Mouse (Mus musculus) embryonic facial prominence, embryonic 13.5 days (tissue): ENCODE data around the gene Rnf2. TPM values are rescaled to one million over a fixed set of nuclear protein-coding genes. Genes with fewer than 3 reads are reported as not detected.

Source experiments
- ATAC-seq: fragments of 200-750 bp; cut with Nextera tagmentation; 2 replicates; pipeline ENCODE4 v1.8.0; 2017; ENCODE audit warnings: low read depth; ENCODE audit not compliant: insufficient number of reproducible peaks, insufficient read depth, low FRiP score, low TSS enrichment
- H3K27ac ChIP-seq: fragments of 300-500 bp; sonication (generic); 2 replicates; pipeline ENCODE4 v1.5.1; 2015; ENCODE audit warnings: moderate library complexity, mild to moderate bottlenecking, inconsistent platforms
- H3K27me3 ChIP-seq: fragments of 300-500 bp; sonication (generic); 2 replicates; pipeline ENCODE4 v1.6.1; 2015; ENCODE audit warnings: mild to moderate bottlenecking, inconsistent platforms
- H3K36me3 ChIP-seq: fragments of 300-500 bp; sonication (generic); 2 replicates; pipeline ENCODE4 v1.6.1; 2015; ENCODE audit warnings: mild to moderate bottlenecking, inconsistent platforms
- H3K4me1 ChIP-seq: fragments of 300-500 bp; sonication (generic); 2 replicates; pipeline ENCODE4 v1.6.1; 2015; ENCODE audit warnings: inconsistent platforms
- H3K4me2 ChIP-seq: fragments of 300-500 bp; sonication (generic); 2 replicates; pipeline ENCODE4 v1.6.1; 2015; ENCODE audit warnings: moderate library complexity, mild to moderate bottlenecking, inconsistent platforms
- H3K4me3 ChIP-seq: fragments of 300-500 bp; sonication (generic); 2 replicates; pipeline ENCODE4 v1.5.1; 2015; ENCODE audit warnings: mild to moderate bottlenecking, inconsistent platforms
- H3K9ac ChIP-seq: fragments of 300-500 bp; sonication (generic); 2 replicates; pipeline ENCODE4 v1.6.1; 2015; ENCODE audit warnings: mild to moderate bottlenecking, inconsistent platforms
- H3K9me3 ChIP-seq: fragments of 300-500 bp; sonication (generic); 2 replicates; pipeline ENCODE4 v1.6.1; 2016; ENCODE audit warnings: inconsistent platforms
- WGBS: fragments of 180-500 bp; shearing (Covaris S2); methylation state at CpG from one replicate; pipeline ENCODE4 v1.1.7; 2015; ENCODE audit warnings: mixed read lengths; 5-methylcytosine and 5-hydroxymethylcytosine counted together
- polyA plus RNA-seq: library from polyadenylated mRNA; unstranded; fragments of >200 nt; fragmentation: Nextera tagmentation; extraction: Ambion mirVana; gene quantifications from 2 replicates; pipeline ENCODE4 v1.2.1, GENCODE M21; 2015

Rnf2 gene
- polyA plus RNA-seq, 1 experiment from 2014 or later = 103 TPM

DNA sequence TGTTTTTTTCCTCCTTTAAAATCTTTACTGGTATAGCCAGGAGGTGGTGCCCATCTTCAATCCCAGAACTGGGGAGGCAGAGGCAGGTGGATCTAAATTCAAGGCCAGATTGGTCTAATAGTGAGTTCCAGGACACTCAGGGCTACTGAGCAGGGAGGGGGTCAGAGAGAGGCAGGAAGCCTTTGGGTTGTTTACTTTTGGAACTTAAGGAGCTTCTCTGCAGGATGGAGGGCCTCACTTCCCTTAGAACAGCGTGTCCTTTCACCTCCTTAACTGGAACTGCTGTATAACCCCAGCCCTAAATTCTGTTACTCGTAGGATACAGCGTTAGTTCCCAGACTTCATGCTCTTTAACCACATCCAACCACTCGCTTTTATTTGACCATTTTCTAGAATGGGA is 10.1 kb upstream of the Rnf2 start:
- no peak for ATAC-seq
- WGBS = 45% methylated on average over 4 of the region's 4 CpGs

GRCm38 (mm10) chr1:151499815-151500501 is 797 bp downstream of the Rnf2 start:
- peaks cover 25% of the 10 kb centered on the region for H3K4me1 ChIP-seq
- no peaks in the 10 kb centered on the region for H3K9me3 ChIP-seq
- peak; percentile 50; the same call in 1 of the 2 replicates for ATAC-seq
- H3K27ac ChIP-seq = peak overlapping the region; percentile 98
- peak overlapping the region; percentile 99 for H3K9ac ChIP-seq
- H3K27me3 ChIP-seq = no peaks in the 10 kb centered on the region
- under 1% methylated on average over 54 of the region's 59 CpGs for WGBS
- H3K4me3 ChIP-seq = peak overlapping the region; percentile 89
- H3K4me2 ChIP-seq = peak overlapping the region; percentile 56
- no peaks in the 10 kb centered on the region for H3K36me3 ChIP-seq

More for the DNA sequence above, 10.1 kb upstream of the Rnf2 start:
- H3K4me3 ChIP-seq = no peak overlapping the region
- H3K9ac ChIP-seq = no peak overlapping the region
- no peaks in the 10 kb centered on the region for H3K27me3 ChIP-seq
- no peak overlapping the region for H3K4me2 ChIP-seq
- H3K27ac ChIP-seq = no peak overlapping the region
- H3K36me3 ChIP-seq = no peaks in the 10 kb centered on the region
- peaks cover 3% of the 10 kb centered on the region; the same call in 1 of the 2 replicates for H3K4me1 ChIP-seq
- no peaks in the 10 kb centered on the region for H3K9me3 ChIP-seq

DNA sequence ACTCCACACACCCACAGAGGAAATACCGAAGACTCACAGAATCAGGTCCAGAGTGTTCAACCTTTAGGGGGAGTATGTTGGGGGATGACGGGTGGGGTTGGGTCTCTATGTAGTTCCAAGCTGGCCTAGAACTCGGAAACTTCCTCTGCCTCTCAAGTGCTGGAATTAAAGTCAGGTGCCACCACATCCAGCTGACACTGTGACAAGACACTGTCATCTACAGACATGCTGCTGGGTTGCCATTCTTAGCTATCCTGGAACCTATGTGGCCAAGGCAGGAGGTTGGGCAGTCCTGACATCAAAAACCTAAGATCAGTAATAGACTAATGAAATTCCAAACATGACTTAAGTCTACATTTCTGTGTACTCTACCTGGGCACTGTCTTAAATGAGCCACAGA is 2.4 kb downstream of the Rnf2 start:
- Histone ChIP-seq H3K9me3 (no peaks in the 10 kb centered on the region), H3K36me3 (no peaks in the 10 kb centered on the region), H3K27me3 (no peaks in the 10 kb centered on the region), H3K9ac (no peak overlapping the region), H3K4me3 (no peak overlapping the region), H3K4me1 (peaks cover 36% of the 10 kb centered on the region), H3K27ac (no peak overlapping the region), H3K4me2 (peak overlapping the region; percentile 46)
- whole genome bisulfite sequencing = 79% methylated on average over 3 of the region's 3 CpGs
- ATAC-seq = no peak

GRCm38 (mm10) chr1:151497942-151498341 is 2.8 kb downstream of the Rnf2 start:
- H3K27ac ChIP-seq = no peak overlapping the region
- H3K4me2 ChIP-seq = no peak overlapping the region
- no peaks in the 10 kb centered on the region for H3K36me3 ChIP-seq
- H3K9me3 ChIP-seq = no peaks in the 10 kb centered on the region
- no peaks in the 10 kb centered on the region for H3K27me3 ChIP-seq
- WGBS = 83% methylated on average over 2 of the region's 2 CpGs
- ATAC-seq = no peak
- no peak overlapping the region for H3K9ac ChIP-seq
- H3K4me3 ChIP-seq = no peak overlapping the region
- H3K4me1 ChIP-seq = peaks cover 39% of the 10 kb centered on the region

- Histone ChIP-seq H3K9ac (no peak overlapping the region), H3K4me3 (no peak overlapping the region), H3K9me3 (no peaks in the 10 kb centered on the region), H3K4me2 (no peak overlapping the region), H3K27ac (no peak overlapping the region), H3K4me1 (peaks cover 39% of the 10 kb centered on the region), H3K27me3 (no peaks in the 10 kb centered on the region), H3K36me3 (no peaks in the 10 kb centered on the region)
- no peak for ATAC-seq
- 87% methylated on average over 8 of the region's 8 CpGs for WGBS
These were observed 3.7 kb downstream of the Rnf2 start for GRCm38 (mm10) chr1:151497028-151497427.

GRCm38 (mm10) chr1:151495635-151496285 is 5.0 kb downstream of the Rnf2 start:
- ATAC-seq = no peak
- Histone ChIP-seq H3K9ac (no peak overlapping the region), H3K27ac (no peak overlapping the region), H3K9me3 (no peaks in the 10 kb centered on the region), H3K4me3 (no peak overlapping the region), H3K36me3 (no peaks in the 10 kb centered on the region), H3K27me3 (no peaks in the 10 kb centered on the region), H3K4me1 (peaks cover 41% of the 10 kb centered on the region), H3K4me2 (no peak overlapping the region)
- WGBS = 88% methylated on average over 2 of the region's 2 CpGs

DNA sequence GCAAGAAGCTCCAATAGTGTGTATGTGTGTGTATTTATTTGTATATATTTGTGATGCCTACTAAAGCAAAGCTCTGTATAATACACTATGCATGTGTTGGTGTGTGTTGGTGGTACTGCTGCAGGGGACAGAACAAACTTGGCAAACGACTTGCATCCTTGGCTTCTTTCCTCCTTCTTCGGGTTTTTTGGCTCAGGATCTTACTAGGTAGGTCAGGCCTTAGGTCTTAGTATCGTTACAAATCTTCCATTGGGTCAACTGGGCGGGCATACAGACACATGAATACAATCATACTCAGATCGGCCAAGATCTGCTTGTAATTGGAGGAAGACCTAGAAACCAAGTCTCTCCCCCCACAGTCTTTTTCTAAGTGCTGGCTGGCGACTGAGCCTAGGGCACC is 6.0 kb downstream of the Rnf2 start:
- no peak overlapping the region for H3K27ac ChIP-seq
- H3K4me3 ChIP-seq = no peak overlapping the region
- 63% methylated on average over 6 of the region's 6 CpGs for WGBS
- no peaks in the 10 kb centered on the region for H3K27me3 ChIP-seq
- H3K4me2 ChIP-seq = no peak overlapping the region
- no peak for ATAC-seq
- peaks cover 47% of the 10 kb centered on the region for H3K4me1 ChIP-seq
- no peaks in the 10 kb centered on the region for H3K36me3 ChIP-seq
- H3K9me3 ChIP-seq = no peaks in the 10 kb centered on the region
- no peak overlapping the region for H3K9ac ChIP-seq

- H3K9me3 ChIP-seq = no peaks in the 10 kb centered on the region
- no peaks in the 10 kb centered on the region for H3K27me3 ChIP-seq
- no peaks in the 10 kb centered on the region for H3K36me3 ChIP-seq
- no peak overlapping the region for H3K4me3 ChIP-seq
- H3K4me2 ChIP-seq = no peak overlapping the region
- H3K9ac ChIP-seq = no peak overlapping the region
- peaks cover 47% of the 10 kb centered on the region for H3K4me1 ChIP-seq
- no peak for ATAC-seq
- H3K27ac ChIP-seq = no peak overlapping the region
These were observed 6.9 kb downstream of the Rnf2 start for GRCm38 (mm10) chr1:151493826-151494225.

GRCm38 (mm10) chr1:151492419-151492818 is 8.3 kb downstream of the Rnf2 start:
- no peak overlapping the region for H3K4me2 ChIP-seq
- no peak overlapping the region for H3K9ac ChIP-seq
- no peaks in the 10 kb centered on the region for H3K9me3 ChIP-seq
- H3K4me3 ChIP-seq = no peak overlapping the region
- H3K36me3 ChIP-seq = no peaks in the 10 kb centered on the region
- no peaks in the 10 kb centered on the region for H3K27me3 ChIP-seq
- WGBS = 62% methylated on average over 1 of the region's 1 CpGs
- no peak overlapping the region for H3K27ac ChIP-seq
- no peak for ATAC-seq
- H3K4me1 ChIP-seq = peaks cover 42% of the 10 kb centered on the region

- H3K36me3 ChIP-seq = no peaks in the 10 kb centered on the region
- H3K9me3 ChIP-seq = no peaks in the 10 kb centered on the region
- H3K4me3 ChIP-seq = no peak overlapping the region
- peaks cover 25% of the 10 kb centered on the region for H3K4me1 ChIP-seq
- no peaks in the 10 kb centered on the region for H3K27me3 ChIP-seq
- H3K4me2 ChIP-seq = no peak overlapping the region
- no peak overlapping the region for H3K9ac ChIP-seq
- WGBS = 74% methylated on average over 6 of the region's 6 CpGs
- no peak for ATAC-seq
- H3K27ac ChIP-seq = no peak overlapping the region
These were observed 10.9 kb downstream of the Rnf2 start for GRCm38 (mm10) chr1:151489806-151490205.

DNA sequence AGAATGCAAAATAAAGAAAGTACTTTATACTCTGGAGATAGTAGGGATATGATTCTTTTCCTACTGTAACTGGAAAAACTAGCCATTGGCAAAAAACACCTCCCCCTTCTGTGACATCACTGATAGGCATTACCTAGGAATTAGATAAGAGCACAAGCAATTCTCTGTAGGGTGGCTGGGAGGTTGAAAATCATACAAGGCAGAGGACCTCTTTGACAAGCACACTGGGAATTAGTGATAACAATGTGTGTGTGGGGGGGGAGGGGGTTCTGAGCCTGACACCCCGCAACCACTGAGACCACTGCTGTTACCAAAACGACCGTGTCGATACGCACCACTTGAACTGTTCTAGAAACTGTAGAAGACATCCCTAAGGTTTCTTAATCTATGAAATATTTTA is 16.0 kb downstream of the Rnf2 start:
- 84% methylated on average over 5 of the region's 5 CpGs for WGBS
- Histone ChIP-seq H3K4me3 (no peak overlapping the region), H3K36me3 (peaks cover 21% of the 10 kb centered on the region), H3K9ac (no peak overlapping the region), H3K27ac (no peak overlapping the region), H3K9me3 (no peaks in the 10 kb centered on the region), H3K27me3 (no peaks in the 10 kb centered on the region), H3K4me1 (peaks cover 10% of the 10 kb centered on the region), H3K4me2 (no peak overlapping the region)
- no peak for ATAC-seq

DNA sequence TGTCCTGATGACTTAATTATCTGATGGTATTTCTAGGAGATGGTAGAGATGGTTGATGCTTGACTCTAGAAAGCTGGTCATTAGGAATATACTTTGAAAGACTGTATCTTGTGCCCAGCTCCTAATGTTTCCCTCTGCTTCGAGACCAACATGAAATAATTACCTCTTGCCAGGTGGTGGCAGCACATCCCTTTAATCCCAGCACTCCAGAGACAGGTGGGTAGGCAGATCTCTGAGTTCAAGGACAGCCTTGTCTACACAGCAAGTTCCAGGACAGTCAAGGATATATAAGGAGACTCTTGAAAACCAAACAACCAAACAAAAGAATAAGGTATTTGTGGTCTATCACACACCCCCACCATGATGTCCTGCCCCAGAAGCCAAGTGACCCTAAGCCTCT is 17.2 kb downstream of the Rnf2 start:
- Histone ChIP-seq H3K27ac (no peak overlapping the region), H3K9me3 (no peaks in the 10 kb centered on the region), H3K36me3 (peaks cover 21% of the 10 kb centered on the region), H3K4me1 (0 out of 2 replicates have a peak, but pooled peaks cover 10% of the 10 kb centered on the region), H3K27me3 (no peaks in the 10 kb centered on the region), H3K9ac (no peak overlapping the region), H3K4me3 (no peak overlapping the region), H3K4me2 (no peak overlapping the region)
- WGBS = 68% methylated on average over 1 of the region's 1 CpGs
- ATAC-seq = no peak
